1 mouse cellular context compared by ENCODE assay signal in the genomic region with DNA sequence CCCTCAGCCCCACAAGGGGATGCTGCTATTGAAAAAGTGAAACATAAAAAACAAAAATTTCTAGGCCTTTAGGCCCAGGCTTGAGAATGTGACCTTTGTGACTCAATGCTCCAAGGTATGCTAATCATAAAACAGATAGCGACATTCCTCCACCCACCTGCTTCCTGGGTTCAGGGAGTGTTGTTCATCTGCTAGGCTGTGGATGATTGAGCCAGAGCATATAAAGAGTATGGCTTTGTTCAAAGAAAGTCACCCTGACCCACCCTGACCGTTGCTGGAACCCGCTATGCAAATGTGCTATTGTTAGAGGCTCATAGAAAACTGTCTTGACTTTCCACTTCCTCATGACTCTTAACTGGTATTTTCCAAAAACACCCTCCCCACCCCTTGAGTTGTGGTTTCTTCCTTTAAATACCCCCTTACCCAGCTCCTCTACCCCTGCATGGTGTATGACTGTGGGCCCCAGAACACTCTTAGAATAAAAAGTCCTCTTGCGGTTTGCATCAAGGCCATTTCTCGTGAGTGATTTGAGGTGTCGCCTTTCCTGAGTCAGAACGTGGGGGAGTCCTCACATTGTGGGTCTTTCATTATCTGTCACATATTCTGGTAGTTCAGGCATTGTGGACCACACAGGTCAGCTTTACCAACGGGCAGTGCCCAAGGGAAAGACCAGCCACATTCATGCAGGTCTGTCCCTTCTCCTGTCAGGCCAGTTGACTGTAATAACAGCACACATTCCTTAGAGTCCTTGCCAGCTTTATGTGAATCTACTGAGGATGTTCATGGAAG. TPM values are rescaled to one million over a fixed set of nuclear protein-coding genes. Genes with fewer than 3 reads are reported as not detected.
"Had no signal": no experiment of that assay in that cellular context is flagged by ENCODE, and none has a peak within 500 bp of the region (broad histone marks: within the 10 kb centered on the region; RNA-seq: fewer than 3 reads in every experiment).

No protein-coding gene starts in this region.

RNA-seq across cellular contexts. Expression of a gene that starts 56.4 kb away (rescaled TPM):
- polyA plus RNA-seq: macrophage had no signal
